Mouse (Mus musculus): ENCODE results near the gene Arhgef28. TPM values are rescaled to one million over a fixed set of nuclear protein-coding genes. Genes with fewer than 3 reads are reported as not detected.

The Arhgef28 gene
- total and polyA plus RNA-seq, 3 experiments, result not detected

- no peak for TF ChIP-seq ETS1 (IDR thresholded peaks at IDR 0.05; ENCODE audit: low read depth, low read length)
- TF ChIP-seq MYC (IDR thresholded peaks at IDR 0.05; ENCODE audit: low read depth, low read length), result no peak
- no peak for TF ChIP-seq POLR2AphosphoS5 (IDR thresholded peaks at IDR 0.05; ENCODE audit: borderline replicate concordance, low read depth, low read length)
- TF ChIP-seq TBP (IDR thresholded peaks at IDR 0.05; ENCODE audit: low read depth, low read length), result no peak
- TF ChIP-seq MXI1 (IDR thresholded peaks at IDR 0.05; ENCODE audit: low read depth, low read length), result no peak
- no peak for TF ChIP-seq USF2 (IDR thresholded peaks at IDR 0.05; ENCODE audit: borderline replicate concordance in 1 of 2, insufficient read depth in 1 of 2, low read depth in 1 of 2, low read length in 2 of 2)
- TF ChIP-seq ZC3H11A (IDR thresholded peaks at IDR 0.05; ENCODE audit: low read depth, low read length), result peak; percentile 79
- TF ChIP-seq SIN3A (IDR thresholded peaks at IDR 0.05; ENCODE audit: low read length), result 0 out of 2 replicates have a peak, but pooled peaks have one; percentile 19
- TF ChIP-seq CHD1 (IDR thresholded peaks at IDR 0.05; ENCODE audit: low read depth, low read length), result no peak
- TF ChIP-seq BHLHE40 (IDR thresholded peaks at IDR 0.05; ENCODE audit: borderline replicate concordance, low read depth, low read length), result no peak
- no peak for TF ChIP-seq JUND (IDR thresholded peaks at IDR 0.05; ENCODE audit: low read depth, low read length)
- TF ChIP-seq CHD2 (IDR thresholded peaks at IDR 0.05; ENCODE audit: low read length), result no peak
- peak; percentile 77 for TF ChIP-seq RAD21 (IDR thresholded peaks at IDR 0.05; ENCODE audit: low read depth, low read length)
Observed at GRCm38 (mm10) chr13:97938596-97939297, 267.5 kb downstream of the Arhgef28 start (continued).

GRCm38 (mm10) chr13:97937919-97938318, 268.3 kb downstream of the Arhgef28 start:
- peak; percentile 53 for DNase-seq (ENCODE audit: low read depth, low spot score)
- Histone ChIP-seq H3K27me3 (ENCODE audit: control insufficient read depth in 1 of 2, insufficient read depth in 2 of 2, low read length in 2 of 2) (no peaks in the 10 kb centered on the region), H3K27ac (ENCODE audit: control insufficient read depth, low read depth, low read length) (no peak overlapping the region), H3K79me2 (ENCODE audit: control insufficient read depth, insufficient read depth, low read length, poor library complexity) (no peaks in the 10 kb centered on the region), H3K9me3 (replicated peaks; ENCODE audit: insufficient read depth, low read length) (no peaks in the 10 kb centered on the region), H3K4me3 (ENCODE audit: control insufficient read depth in 1 of 2, insufficient read depth in 1 of 2, low read depth in 2 of 2, low read length in 2 of 2) (no peak overlapping the region), H3K4me1 (ENCODE audit: control insufficient read depth in 1 of 2, insufficient read depth in 2 of 2, low read length in 2 of 2) (no peaks in the 10 kb centered on the region), H3K9ac (ENCODE audit: control insufficient read depth, low read depth, low read length, poor library complexity, severe bottlenecking) (no peak overlapping the region), H3K36me3 (ENCODE audit: control insufficient read depth in 1 of 2, insufficient read depth in 2 of 2, low read length in 2 of 2) (no peaks in the 10 kb centered on the region)
- TF ChIP-seq RCOR1 (IDR thresholded peaks at IDR 0.05; ENCODE audit: low read depth, low read length), result no peak
- no peak for TF ChIP-seq ELF1 (IDR thresholded peaks at IDR 0.05; ENCODE audit: low read depth, low read length)
- TF ChIP-seq MYC (IDR thresholded peaks at IDR 0.05; ENCODE audit: low read depth, low read length), result no peak
- peak; percentile 97 for TF ChIP-seq RAD21 (IDR thresholded peaks at IDR 0.05; ENCODE audit: low read depth, low read length)
- TF ChIP-seq ETS1 (IDR thresholded peaks at IDR 0.05; ENCODE audit: low read depth, low read length), result no peak
- TF ChIP-seq MEF2A (IDR thresholded peaks at IDR 0.05; ENCODE audit: extremely low read depth, insufficient replicate concordance, low read depth, low read length, poor library complexity, severe bottlenecking), result no peak
- no peak for TF ChIP-seq BHLHE40 (IDR thresholded peaks at IDR 0.05; ENCODE audit: borderline replicate concordance, low read depth, low read length)
- TF ChIP-seq NELFE (IDR thresholded peaks at IDR 0.05; ENCODE audit: low read depth, low read length), result no peak
- peak; percentile 95 for TF ChIP-seq SMC3 (IDR thresholded peaks at IDR 0.05; ENCODE audit: low read depth, low read length)
- TF ChIP-seq USF1 (IDR thresholded peaks at IDR 0.05; ENCODE audit: low read depth, low read length), result no peak
- peak; percentile 26 to 90 (median 52); a peak in 5 of 6 replicates for TF ChIP-seq CTCF (IDR thresholded peaks at IDR 0.05 in 2 of 3, conservative IDR thresholded peaks at IDR 0.05 in 1 of 3; ENCODE audit: control insufficient read depth in 1 of 3, insufficient read depth in 1 of 3, low read depth in 2 of 3, low read length in 3 of 3, poor library complexity in 1 of 3, severe bottlenecking in 1 of 3)
- no peak for TF ChIP-seq EP300 (IDR thresholded peaks at IDR 0.05; ENCODE audit: low read depth in 1 of 2, low read length in 2 of 2)
- TF ChIP-seq ZC3H11A (IDR thresholded peaks at IDR 0.05; ENCODE audit: low read depth, low read length), result peak; percentile 96
- no peak for TF ChIP-seq CHD2 (IDR thresholded peaks at IDR 0.05; ENCODE audit: low read length)
- TF ChIP-seq CHD1 (IDR thresholded peaks at IDR 0.05; ENCODE audit: low read depth, low read length), result no peak
